Mouse (Mus musculus) kidney, adult 11 months (tissue): Measurements from ENCODE around the gene Furin.

Experiments
- DNase-seq: peaks from one replicate; pipeline ENCODE4 v3.0.0; 2022

Furin gene

DNA sequence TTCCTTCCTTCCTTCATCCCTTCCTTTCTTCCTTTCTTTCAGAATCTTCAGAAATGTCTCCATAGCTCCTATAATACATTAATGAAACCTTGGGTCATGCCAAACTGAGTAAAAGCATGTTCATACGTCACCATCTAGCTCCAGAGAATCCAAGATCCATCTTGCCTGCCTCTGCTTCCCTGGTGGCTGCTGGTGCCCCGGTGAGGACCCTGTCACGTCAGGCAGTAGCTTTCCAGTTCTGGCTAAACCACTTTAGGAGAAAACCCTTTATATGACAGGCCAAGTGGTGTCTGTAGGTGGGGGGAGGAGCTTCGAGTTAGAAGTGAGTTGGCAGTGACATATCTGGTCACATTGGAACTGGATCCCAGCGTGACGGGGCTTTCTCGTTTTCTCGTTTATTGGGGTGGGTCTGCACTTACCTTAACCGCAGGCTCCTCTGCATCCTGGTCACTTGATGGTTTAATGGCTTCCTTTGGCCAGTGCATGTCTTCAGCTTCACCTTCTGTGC, at the start of gene Furin:
Furin (minus strand) TSS at position 249 of the 508 bp plus-strand sequence.
- no peak for DNase-seq

DNA sequence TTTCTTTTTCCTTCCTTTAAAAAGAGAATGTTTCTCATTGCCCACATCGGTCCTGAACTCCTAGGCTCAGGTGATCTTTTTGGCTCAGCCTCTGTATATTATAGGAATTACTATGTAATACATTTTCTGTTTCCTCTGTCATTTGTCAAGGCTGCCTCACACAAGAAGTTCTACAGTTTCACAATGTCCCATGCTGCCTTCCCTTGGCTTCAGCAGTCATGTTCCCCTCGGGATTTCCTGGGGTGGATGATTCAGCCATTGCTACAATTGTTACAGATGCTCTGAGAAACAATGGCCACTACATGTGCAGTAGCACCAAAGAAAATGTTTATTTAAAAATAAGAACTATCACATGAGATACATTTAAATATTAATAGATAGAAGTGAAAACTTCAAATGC, 49.5 kb upstream of the Furin start:
- no peak for DNase-seq

- no peak for DNase-seq
Measured at GRCm38 (mm10) chr7:80453997-80454396, 48.8 kb upstream of the Furin start.

- DNase-seq: no peak
Measured at GRCm38 (mm10) chr7:80453121-80453520, 47.9 kb upstream of the Furin start.

GRCm38 (mm10) chr7:80452241-80452640, 47.0 kb upstream of the Furin start:
- DNase-seq: no peak

DNA sequence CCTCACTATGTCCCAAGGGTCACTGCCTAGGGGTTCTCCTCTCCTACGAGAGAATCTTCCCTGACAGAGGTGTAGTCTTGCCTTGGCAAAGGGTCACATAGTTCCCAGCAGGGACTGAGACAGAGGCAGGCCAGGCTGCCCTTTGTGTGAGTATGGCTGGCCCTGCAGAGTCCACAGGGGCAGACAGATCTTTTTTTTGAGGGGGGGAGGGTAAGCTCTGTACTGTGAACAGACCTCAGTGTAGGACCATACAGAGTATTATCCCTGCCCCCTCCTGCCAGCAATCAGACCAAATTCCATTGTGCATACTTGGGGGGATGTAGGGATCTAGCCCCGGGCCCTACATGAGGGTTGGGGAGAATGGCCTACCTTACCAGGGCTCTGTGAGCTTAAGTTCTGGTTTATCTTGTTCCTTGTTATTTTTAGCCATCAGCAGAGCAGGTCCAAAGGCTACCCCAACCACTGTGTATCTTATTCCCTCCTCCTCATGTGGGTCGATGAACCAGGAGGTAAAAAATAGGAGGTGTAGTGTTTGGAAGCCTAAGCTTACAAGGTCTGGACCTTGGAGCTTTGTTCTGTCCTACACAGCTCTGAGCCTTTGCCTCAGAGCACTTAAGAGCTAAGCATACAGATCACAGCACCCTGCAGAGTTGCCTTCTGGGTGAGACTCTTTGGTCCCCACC, 46.5 kb upstream of the Furin start:
- DNase-seq: no peak

DNA sequence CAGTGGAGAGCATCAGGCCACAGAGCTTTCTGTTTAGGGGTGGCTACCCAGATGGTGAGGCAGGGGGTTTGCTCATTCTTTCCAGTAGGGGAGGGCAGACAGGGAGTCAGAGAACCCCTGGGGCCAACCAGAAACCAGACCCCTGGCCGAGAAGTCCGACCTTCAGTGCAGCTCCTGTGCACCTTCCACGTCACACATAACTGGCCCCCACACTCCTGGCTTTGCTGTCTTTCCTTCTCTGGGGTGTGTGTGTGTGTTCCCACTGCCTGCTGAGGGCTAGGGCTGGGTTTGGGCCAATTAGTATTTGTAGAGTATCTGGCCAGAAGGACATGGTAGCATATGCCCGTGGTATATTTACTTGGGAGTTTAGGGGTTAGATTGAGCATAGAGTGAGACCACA, 45.1 kb upstream of the Furin start:
- no peak for DNase-seq

GRCm38 (mm10) chr7:80449620-80450091, 44.4 kb upstream of the Furin start:
- no peak for DNase-seq

- no peak for DNase-seq
Measured at GRCm38 (mm10) chr7:80447336-80447735, 42.1 kb upstream of the Furin start.

DNA sequence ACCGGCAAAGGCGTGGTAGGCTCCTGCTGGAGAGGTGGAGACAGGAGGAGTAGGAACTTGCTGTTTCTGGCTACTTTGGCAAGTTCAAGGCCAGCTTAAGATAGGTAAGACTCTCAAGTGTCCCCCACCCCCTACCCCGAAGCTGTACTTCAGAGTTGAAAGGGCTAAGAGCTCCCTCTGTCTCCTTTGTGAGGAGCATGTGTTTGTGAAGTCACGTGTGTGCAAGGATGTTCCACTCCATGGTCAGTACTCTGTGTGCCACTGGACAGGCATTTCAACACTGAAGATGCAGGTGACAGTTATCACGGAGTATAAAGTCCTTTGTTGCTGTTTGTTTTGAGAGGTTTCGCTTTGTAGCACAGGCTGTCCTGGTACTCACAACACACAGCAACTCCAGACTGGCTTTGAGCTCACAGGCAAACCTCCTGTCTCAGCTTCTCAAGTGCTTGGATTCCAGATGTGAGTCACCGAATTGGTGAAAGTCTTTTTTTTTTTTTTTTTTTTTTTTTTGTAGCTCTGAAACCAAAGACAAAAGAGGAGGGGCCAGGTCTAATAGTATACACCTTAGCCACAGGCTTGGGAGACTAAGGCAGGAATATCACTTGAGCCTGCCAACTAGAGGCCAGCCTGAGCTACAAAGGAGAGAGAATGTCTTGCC, 41.1 kb upstream of the Furin start:
- DNase-seq: no peak

GRCm38 (mm10) chr7:80445492-80445891, 40.3 kb upstream of the Furin start:
- no peak for DNase-seq

DNA sequence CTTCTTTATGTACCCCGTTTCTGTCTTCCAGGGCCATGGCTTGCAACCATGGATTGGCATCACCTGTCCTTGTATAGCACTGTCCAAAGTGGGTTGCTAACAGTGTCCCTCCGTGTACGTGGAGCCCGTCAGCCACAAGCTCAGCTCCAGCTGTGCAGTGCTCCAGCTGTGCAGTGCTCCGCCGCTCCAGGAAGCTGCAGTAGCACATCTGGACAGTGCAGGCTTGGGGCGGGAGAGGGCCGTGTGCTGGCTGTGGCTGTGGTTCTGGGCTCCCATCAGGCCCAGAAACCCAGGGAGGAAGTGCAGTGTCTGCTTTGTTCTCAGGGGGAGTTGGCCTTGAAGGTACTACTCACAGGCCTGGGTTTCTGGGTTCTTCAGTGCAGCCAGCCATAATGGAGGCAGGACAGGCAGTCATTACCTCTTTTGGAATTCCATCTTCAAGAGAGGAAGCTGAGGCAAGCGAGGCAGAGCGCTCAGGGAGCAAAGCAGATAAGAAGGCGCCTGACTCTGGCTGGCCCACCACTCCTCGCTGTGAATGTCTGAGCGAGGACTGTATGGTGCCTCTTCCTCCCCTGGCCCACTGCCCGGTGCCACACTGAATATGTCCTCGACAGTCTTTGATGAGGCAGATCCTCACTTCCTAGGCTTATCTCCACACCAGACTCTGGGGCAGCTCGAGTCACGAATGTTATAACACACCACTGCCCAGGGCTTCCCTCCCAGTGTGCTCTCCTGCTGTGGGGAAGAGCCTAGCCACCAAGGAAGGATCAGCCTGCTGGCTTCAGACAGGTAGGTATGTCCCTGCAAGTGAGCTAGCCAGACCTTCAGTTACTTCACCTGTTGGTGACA, 39.4 kb upstream of the Furin start:
- DNase-seq: no peak

DNA sequence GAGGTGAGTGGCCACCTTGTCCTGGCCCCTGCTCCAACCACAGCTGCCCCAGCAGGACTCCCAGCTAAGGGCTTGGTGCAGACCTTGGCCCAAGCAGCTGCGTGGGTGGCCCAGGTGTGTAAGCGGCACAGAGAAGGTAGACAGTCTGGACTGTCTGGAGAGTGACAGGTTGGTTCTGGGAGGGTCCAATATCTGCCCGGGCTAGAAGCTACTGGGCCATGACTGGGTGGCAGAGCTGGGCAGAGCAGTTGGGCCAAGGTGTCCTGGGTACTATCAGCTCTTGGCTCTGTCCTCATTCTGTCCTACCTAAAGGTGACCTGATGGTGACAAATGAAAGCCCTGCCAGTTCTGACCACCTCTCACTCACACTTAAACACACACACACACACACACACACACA, 37.9 kb upstream of the Furin start:
- DNase-seq: no peak

- no peak for DNase-seq
Measured at GRCm38 (mm10) chr7:80441986-80442904, 37.0 kb upstream of the Furin start.

DNA sequence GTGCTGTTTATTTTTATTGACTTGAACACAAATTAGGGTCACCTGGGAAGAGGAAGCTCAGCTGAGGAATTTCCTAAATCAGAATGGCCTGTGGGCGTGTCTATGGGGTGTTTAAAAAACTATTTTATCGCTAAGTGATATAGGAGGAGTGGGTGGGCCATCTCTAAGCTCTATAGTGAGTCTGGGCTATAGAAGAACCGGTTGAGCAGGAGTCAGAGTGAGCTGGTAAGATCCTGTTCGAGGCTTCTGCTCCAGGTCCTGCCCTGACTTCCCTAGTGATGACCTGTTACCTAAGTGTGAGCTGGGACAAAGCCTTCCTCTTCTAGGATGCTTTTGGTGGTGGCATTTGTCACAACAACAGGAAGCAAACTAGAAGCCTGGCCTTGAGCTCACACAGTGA, 35.4 kb upstream of the Furin start:
- no peak for DNase-seq

GRCm38 (mm10) chr7:80439789-80440488, 34.7 kb upstream of the Furin start:
- no peak for DNase-seq

DNA sequence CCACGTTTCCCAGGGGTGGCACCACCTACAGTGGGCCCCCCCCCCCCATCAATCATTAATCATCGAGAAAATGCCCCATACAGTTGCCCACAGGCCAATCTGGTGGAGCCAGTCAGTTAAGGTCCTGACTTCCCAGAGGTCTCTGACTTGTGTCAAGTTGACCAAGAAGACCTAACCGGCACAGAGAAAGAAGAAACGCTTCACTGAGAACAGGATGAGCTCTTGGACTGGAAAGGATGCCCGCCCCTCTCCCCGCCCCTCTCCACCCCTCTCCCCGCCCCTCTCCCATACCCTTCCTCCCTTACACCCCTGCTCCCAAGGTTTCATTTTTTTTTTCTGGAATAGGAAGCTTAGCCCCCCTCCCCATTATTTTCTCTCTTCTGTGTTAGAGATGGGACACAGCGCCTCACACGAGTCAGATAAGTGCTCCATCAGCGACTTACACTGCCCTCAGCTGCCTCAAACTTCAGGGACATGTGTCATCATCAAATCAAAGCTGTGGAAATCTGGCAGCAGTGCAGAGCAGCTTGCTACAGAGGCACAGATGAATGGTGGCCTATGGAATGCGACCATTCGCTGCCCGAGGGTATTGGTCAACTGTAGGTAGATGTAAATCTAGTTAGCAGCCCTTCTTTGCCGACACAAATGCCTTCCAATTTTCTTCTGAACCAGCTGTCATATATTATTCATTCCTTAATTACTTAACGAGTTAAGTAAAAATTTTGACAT, 34.0 kb upstream of the Furin start:
- DNase-seq: no peak

- no peak for DNase-seq
Measured at GRCm38 (mm10) chr7:80436571-80436970, 31.3 kb upstream of the Furin start.

DNA sequence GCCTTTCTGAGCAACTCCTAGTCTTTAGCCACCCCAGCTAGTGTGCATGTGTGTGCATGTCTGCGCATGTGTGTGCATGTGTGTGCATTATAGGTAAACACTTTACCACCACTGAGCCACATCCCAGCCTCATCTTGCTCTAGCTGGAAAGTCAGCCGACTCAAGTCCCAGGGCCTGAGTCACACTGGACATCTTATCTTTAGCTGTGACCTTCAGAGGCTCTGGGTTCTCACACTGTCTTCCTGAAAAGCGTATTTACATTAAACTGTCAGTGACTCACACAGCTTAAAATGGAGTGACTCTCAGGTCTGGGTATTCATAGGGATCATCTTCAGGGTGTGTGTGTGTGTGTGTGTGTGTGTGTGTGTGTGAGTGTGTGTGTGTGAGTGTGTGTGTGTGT, 30.4 kb upstream of the Furin start:
- no peak for DNase-seq

GRCm38 (mm10) chr7:80429661-80430060, 24.4 kb upstream of the Furin start:
- peak; percentile 28 for DNase-seq

- no peak for DNase-seq
Measured at GRCm38 (mm10) chr7:80427730-80428129, 22.5 kb upstream of the Furin start.
